ENCODE assay signal across 9 mouse cellular contexts in the genomic region with DNA sequence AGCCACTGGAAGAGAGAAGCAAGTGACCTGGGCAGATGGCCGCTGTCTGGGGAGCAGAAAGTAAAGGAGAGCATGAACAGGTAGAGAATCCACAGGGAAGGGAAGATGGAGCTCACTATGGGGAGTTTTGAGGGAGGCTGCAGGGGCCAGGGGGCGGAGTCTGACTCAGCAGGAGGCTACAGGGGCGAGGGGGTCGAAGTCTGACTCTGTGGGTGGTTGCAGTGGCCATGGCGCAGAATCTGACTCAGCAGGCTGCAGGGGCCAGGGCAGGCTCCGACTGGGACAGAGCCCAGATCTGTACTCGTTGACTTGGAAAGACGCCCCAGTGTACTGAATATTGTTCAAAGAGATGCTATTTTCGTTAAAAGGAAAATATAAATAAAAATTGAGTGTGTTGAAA. TPM values are rescaled to one million over a fixed set of nuclear protein-coding genes. Genes with fewer than 3 reads are reported as not detected.
DNase-seq lines count a peak whose midpoint lies in the region; ATAC-seq and TF ChIP-seq lines count a peak whose summit lies in the region.
"Had no signal": no experiment of that assay in that cellular context is flagged by ENCODE, and none has a peak within 500 bp of the region (broad histone marks: within the 10 kb centered on the region; RNA-seq: fewer than 3 reads in every experiment).

No protein-coding gene starts in this region.

- no peaks in the 10 kb centered on the region for H3K9me3 ChIP-seq in kidney, embryonic 14.5 days (ENCODE audit: control insufficient read depth, low read length)
- no peaks in the 10 kb centered on the region for H3K9me3 ChIP-seq in intestine, embryonic 16.5 days (ENCODE audit: control insufficient read depth, low read length)

- TF ChIP-seq POLR2A in thymus, adult 2 months (IDR thresholded peaks at IDR 0.05; ENCODE audit: control insufficient read depth, extremely low read depth, insufficient read depth, low read length, poor library complexity), result no peak

- H3K4me1 ChIP-seq in kidney, embryonic 14.5 days (ENCODE audit: control insufficient read depth, insufficient read depth, low read length), result no peaks in the 10 kb centered on the region
- H3K4me1 ChIP-seq in intestine, embryonic 16.5 days (ENCODE audit: control insufficient read depth, insufficient read depth, low read length), result no peaks in the 10 kb centered on the region
- H3K4me1 ChIP-seq in thymus, adult 2 months (replicated peaks; ENCODE audit: control insufficient read depth, insufficient read depth, low read length), result no peaks in the 10 kb centered on the region

- DNase-seq in kidney, adult 11 months, result peak; percentile 88
- peak; percentile 53 to 68 for DNase-seq in adrenal gland, postnatal 36 days
- peak; percentile 39 for DNase-seq in gastrocnemius, postnatal 25 days
- peak; percentile 13 to 49 for DNase-seq in lung, postnatal 4 days
- no peak for DNase-seq in spleen, adult 18-20 months
- DNase-seq in thymus, adult 2 months, result no peak

- H3K27ac ChIP-seq in kidney, embryonic 14.5 days (ENCODE audit: low read depth, low read length), result no peak overlapping the region
- no peak overlapping the region for H3K27ac ChIP-seq in intestine, embryonic 16.5 days (ENCODE audit: low read length)
- no peak overlapping the region for H3K27ac ChIP-seq in thymus, adult 2 months (ENCODE audit: control insufficient read depth, insufficient read depth, low read length)

- no peak for TF ChIP-seq CTCF in thymus, adult 2 months (IDR thresholded peaks at IDR 0.05; ENCODE audit: borderline replicate concordance, control insufficient read depth, extremely low read depth, insufficient read depth, low read length, poor library complexity)

- H3K9ac ChIP-seq in kidney, embryonic 14.5 days (ENCODE audit: low read depth, low read length), result no peak overlapping the region
- no peak overlapping the region for H3K9ac ChIP-seq in intestine, embryonic 16.5 days (ENCODE audit: low read depth, low read length)

- H3K36me3 ChIP-seq in kidney, embryonic 14.5 days (ENCODE audit: control insufficient read depth, insufficient read depth, low read length), result no peaks in the 10 kb centered on the region
- no peaks in the 10 kb centered on the region for H3K36me3 ChIP-seq in intestine, embryonic 16.5 days (ENCODE audit: control insufficient read depth, insufficient read depth, low read length)
- no peaks in the 10 kb centered on the region for H3K36me3 ChIP-seq in thymus, adult 2 months (ENCODE audit: control insufficient read depth, insufficient read depth, low read length)

- 25% methylated on average over 9 of the region's 9 CpGs for WGBS in kidney, embryonic 14.5 days
- 28% methylated on average over 9 of the region's 9 CpGs for WGBS in intestine, embryonic 16.5 days
- WGBS in thymus, adult 2 months, result 60% methylated on average over 9 of the region's 9 CpGs

- no peak overlapping the region; the same call in 1 of the 2 replicates for H3K4me2 ChIP-seq in kidney, embryonic 14.5 days (replicated peaks; ENCODE audit: low read depth, low read length)
- no peak overlapping the region for H3K4me2 ChIP-seq in intestine, embryonic 16.5 days (ENCODE audit: low read depth, low read length)

- ATAC-seq in kidney, embryonic 14.5 days (ENCODE audit: low FRiP score, low TSS enrichment), result no peak
- ATAC-seq in intestine, embryonic 16.5 days, result peak; percentile 59

- no peaks in the 10 kb centered on the region for H3K27me3 ChIP-seq in kidney, embryonic 14.5 days (ENCODE audit: control insufficient read depth, insufficient read depth, low read length)
- no peaks in the 10 kb centered on the region for H3K27me3 ChIP-seq in intestine, embryonic 16.5 days (replicated peaks; ENCODE audit: control insufficient read depth, insufficient read depth, low read length)
- no peaks in the 10 kb centered on the region for H3K27me3 ChIP-seq in thymus, adult 2 months (ENCODE audit: control insufficient read depth, insufficient read depth, low read length)
- H3K27me3 ChIP-seq: CH12.LX had no signal

- H3K4me3 ChIP-seq in kidney, embryonic 14.5 days (ENCODE audit: low read length), result no peak overlapping the region
- no peak overlapping the region for H3K4me3 ChIP-seq in intestine, embryonic 16.5 days (ENCODE audit: low read length)
- no peak overlapping the region for H3K4me3 ChIP-seq in thymus, adult 2 months (ENCODE audit: control insufficient read depth, insufficient read depth, low read length)

RNA-seq across cellular contexts. Expression of a gene that starts 8.9 kb away (rescaled TPM):
- polyA plus RNA-seq in kidney, embryonic 14.5 days (2014; fragmentation: Nextera tagmentation; extraction: Ambion mirVana), result 0.07 TPM in 1 of 2 replicates, not detected in the other
- 1 to 10 TPM in 1 of 2 experiments, under 1 TPM in 1; 0.60 to 1.1 TPM for total RNA-seq in adrenal gland, postnatal 36 days (2021)
- total RNA-seq in gastrocnemius, postnatal 25 days (2021), result not detected
- 0.06 TPM in 1 of 2 replicates, not detected in the other for polyA plus RNA-seq in intestine, embryonic 16.5 days (2015; fragmentation: Nextera tagmentation; extraction: Ambion mirVana)
- polyA plus RNA-seq in thymus, adult 2 months (2012; rRNA removed), result 0.08 and 0.09 TPM in 2 replicates
- total RNA-seq: CH12.LX had no signal

Comparison
In these comparisons a context has a peak if more than half of its experiments do, and no peak if none do; other contexts are left out.
1. DNase-seq: peak in kidney, adult 11 months (single experiment), adrenal gland, postnatal 36 days (2 of 2), gastrocnemius, postnatal 25 days (single experiment) and lung, postnatal 4 days (2 of 2); none in spleen, adult 18-20 months (0 of 2) and thymus, adult 2 months (single experiment).